Mouse (Mus musculus) hindbrain, embryonic 16.5 days (tissue): ENCODE data around the gene Sh3gl2. TPM values are rescaled to one million over a fixed set of nuclear protein-coding genes. Genes with fewer than 3 reads are reported as not detected.

Experiments used
- ATAC-seq: fragments of 200-750 bp; cut with Nextera tagmentation; 2 replicates; pipeline ENCODE4 v1.8.0; 2017; ENCODE audit warnings: moderate TSS enrichment, moderate library complexity
- H3K27ac ChIP-seq: fragments of 300-500 bp; sonication (generic); 2 replicates; pipeline ENCODE4 v1.5.1; 2014; ENCODE audit warnings: low read depth, mild to moderate bottlenecking, control low read depth, low read length, moderate library complexity
- H3K27me3 ChIP-seq: fragments of 300-500 bp; sonication (generic); replicated peaks from 2 replicates; pipeline ENCODE4 v1.6.1; 2014; ENCODE audit warnings: low read length; ENCODE audit not compliant: control insufficient read depth, insufficient read depth
- H3K36me3 ChIP-seq: fragments of 300-500 bp; sonication (generic); 2 replicates; pipeline ENCODE4 v1.6.1; 2014; ENCODE audit warnings: mild to moderate bottlenecking, low read length, moderate library complexity, mixed read lengths; ENCODE audit not compliant: control insufficient read depth, insufficient read depth
- H3K4me1 ChIP-seq: fragments of 300-500 bp; sonication (generic); 2 replicates; pipeline ENCODE4 v1.6.1; 2014; ENCODE audit warnings: low read depth, low read length; ENCODE audit not compliant: control insufficient read depth, insufficient read depth
- H3K4me2 ChIP-seq: fragments of 300-500 bp; sonication (generic); 2 replicates; pipeline ENCODE4 v1.6.1; 2014; ENCODE audit warnings: mild to moderate bottlenecking, low read length, control low read depth, moderate library complexity
- H3K4me3 ChIP-seq: fragments of 300-500 bp; sonication (generic); 2 replicates; pipeline ENCODE4 v1.5.1; 2014; ENCODE audit warnings: mild to moderate bottlenecking, low read length, control low read depth, moderate library complexity
- H3K9ac ChIP-seq: fragments of 300-500 bp; sonication (generic); 2 replicates; pipeline ENCODE4 v1.6.1; 2014; ENCODE audit warnings: low read depth, mild to moderate bottlenecking, control low read depth, low read length, moderate library complexity
- H3K9me3 ChIP-seq: fragments of 300-500 bp; sonication (generic); 2 replicates; pipeline ENCODE4 v1.6.1; 2014; ENCODE audit warnings: mild to moderate bottlenecking, low read length, moderate library complexity; ENCODE audit not compliant: control insufficient read depth
- WGBS: fragments of 180-500 bp; shearing (Covaris S2); extraction: QIAGEN DNeasy Blood & Tissue Kit; methylation state at CpG from one replicate; pipeline ENCODE4 v1.1.7; 2014; 5-methylcytosine and 5-hydroxymethylcytosine counted together
- polyA plus RNA-seq: library from polyadenylated mRNA; unstranded; fragments of >200 nt; fragmentation: Nextera tagmentation; extraction: Ambion mirVana; gene quantifications from 2 replicates; pipeline ENCODE4 v1.2.1, GENCODE M21; 2015

The Sh3gl2 gene
- polyA plus RNA-seq, 1 experiment from 2014 or later = 138 TPM

DNA sequence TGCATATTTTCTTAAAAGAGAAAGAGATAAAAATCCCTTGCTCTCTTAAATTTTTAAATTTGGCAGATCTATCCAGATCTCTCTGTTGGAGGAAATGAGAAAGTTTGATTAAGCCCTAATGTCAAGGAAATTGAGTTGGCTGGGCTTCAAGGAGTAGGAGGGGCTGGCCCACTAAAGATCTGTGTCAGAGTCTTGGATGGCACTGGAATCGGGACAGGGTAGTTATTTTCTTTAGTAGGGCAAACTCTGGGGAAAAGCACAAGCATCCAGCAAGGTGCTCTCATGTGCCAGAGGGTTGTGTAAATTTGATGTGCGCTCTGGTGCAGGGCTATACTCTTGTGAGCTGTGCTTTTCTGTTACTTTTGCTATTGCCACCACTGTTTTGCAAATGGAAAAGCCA lies 45.9 kb downstream of the Sh3gl2 start:
- Histone ChIP-seq H3K27ac (peak overlapping the region; percentile 57), H3K9ac (no peak overlapping the region), H3K4me3 (no peak overlapping the region), H3K4me2 (no peak overlapping the region), H3K36me3 (no peaks in the 10 kb centered on the region), H3K4me1 (peaks cover 6% of the 10 kb centered on the region; the same call in 1 of the 2 replicates), H3K9me3 (no peaks in the 10 kb centered on the region), H3K27me3 (no peaks in the 10 kb centered on the region)
- ATAC-seq = peak; percentile 63
- 38% methylated on average over 2 of the region's 2 CpGs for WGBS

DNA sequence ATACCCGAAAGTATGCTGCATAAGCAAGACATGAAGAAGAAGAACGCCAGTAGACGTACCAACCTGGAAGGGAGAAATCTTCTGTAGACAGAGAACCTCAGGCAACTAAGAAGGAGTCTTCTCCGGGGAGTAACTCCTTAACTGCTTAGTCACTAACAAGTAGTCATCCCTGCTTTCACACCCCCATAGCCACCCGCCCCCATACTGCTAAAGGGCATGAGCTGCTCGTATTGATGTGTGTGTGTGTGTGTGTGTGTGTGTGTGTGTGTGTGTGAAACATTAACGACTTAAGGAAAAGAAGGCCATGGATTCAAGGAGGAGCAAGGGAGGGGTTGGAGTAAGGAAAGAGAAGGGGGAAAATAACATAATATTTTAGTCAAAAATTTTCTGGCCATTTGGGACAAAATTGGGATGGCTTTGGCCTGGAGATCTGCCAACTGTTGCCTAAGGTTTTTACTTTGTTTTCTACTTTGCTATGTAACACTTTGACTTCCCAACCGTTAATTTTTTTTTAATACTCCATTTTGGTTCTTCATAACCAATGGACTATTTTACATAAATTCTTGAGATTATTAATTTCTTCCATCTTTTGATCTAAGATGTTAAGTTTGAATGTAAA lies 51.0 kb downstream of the Sh3gl2 start:
- Histone ChIP-seq H3K27ac (no peak overlapping the region), H3K4me3 (no peak overlapping the region), H3K4me1 (peaks cover 4% of the 10 kb centered on the region), H3K9me3 (no peaks in the 10 kb centered on the region), H3K9ac (no peak overlapping the region), H3K4me2 (no peak overlapping the region), H3K27me3 (no peaks in the 10 kb centered on the region), H3K36me3 (no peaks in the 10 kb centered on the region)
- WGBS = 84% methylated on average over 8 of the region's 8 CpGs
- ATAC-seq = no peak

DNA sequence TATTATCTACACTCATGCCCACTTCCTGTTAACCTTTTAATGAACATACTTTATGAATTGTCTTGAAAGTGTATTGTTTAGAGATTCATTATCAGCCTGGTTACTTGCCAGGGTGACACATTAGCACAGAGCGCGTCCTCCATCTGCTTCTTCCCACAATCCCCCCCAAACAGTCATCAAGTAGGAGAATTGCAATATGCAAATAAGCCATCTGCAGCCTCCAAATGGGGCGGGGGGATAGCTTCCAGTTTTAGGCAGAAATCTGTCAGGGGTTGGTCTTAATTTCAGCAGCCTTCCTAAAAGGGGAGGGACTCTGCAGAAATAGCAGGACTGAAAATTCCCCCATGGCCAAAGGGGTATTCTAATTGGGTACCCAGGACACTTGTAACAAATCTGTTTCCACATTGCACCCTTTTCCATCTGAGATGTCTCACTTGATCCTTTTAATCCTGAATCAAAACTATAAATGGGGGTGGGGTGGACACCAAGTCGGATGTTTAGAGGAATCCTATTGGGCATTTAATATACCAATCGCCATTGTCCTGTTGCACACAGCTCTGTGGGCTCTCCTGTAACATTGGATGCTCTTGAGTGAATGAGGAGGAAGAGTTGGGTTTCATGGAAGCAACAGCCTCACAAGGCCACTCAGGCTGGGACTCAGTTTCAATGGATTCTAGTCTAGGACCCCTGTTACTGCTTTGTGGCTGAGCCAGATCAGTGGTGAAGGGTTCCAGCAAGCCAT lies 51.7 kb downstream of the Sh3gl2 start:
- Histone ChIP-seq H3K4me1 (no peaks in the 10 kb centered on the region; the same call in 1 of the 2 replicates), H3K4me3 (no peak overlapping the region), H3K9me3 (no peaks in the 10 kb centered on the region), H3K27ac (peak overlapping the region; percentile 52), H3K36me3 (no peaks in the 10 kb centered on the region), H3K4me2 (no peak overlapping the region), H3K9ac (no peak overlapping the region), H3K27me3 (no peaks in the 10 kb centered on the region)
- WGBS = 42% methylated on average over 5 of the region's 5 CpGs
- peak; percentile 75 for ATAC-seq

DNA sequence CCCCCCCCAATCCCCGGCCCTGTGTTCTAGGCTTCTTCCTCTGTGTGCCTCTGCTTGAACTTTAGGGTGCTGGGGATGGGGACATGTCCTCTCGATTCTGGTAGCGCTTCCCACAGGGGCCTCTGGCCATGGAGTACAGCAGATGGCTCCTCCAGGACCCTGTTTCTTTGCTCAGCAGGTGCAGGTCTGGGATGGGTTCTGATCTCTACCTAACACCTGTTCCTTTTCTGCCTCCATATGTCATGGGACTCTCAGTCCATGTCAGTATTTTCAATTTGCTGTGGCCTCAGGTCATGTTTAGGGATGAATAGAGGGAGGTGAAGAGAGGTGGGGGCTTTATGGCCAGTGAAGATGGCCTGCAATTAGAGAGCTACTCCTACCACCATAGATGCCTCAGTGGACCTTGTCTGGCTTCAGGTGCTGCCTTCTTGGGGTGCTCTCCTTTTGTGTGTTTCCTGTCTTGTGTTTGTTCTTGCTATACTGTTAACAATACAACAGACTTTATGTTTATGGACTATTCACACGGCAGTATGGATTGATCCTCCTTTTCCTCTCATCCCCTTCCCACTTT lies 52.9 kb downstream of the Sh3gl2 start:
- H3K4me2 ChIP-seq = no peak overlapping the region
- WGBS = 58% methylated on average over 3 of the region's 4 CpGs
- no peaks in the 10 kb centered on the region for H3K9me3 ChIP-seq
- no peaks in the 10 kb centered on the region for H3K36me3 ChIP-seq
- peaks cover 5% of the 10 kb centered on the region for H3K4me1 ChIP-seq
- no peak overlapping the region for H3K27ac ChIP-seq
- H3K9ac ChIP-seq = no peak overlapping the region
- no peak overlapping the region for H3K4me3 ChIP-seq
- no peaks in the 10 kb centered on the region for H3K27me3 ChIP-seq
- peak; percentile 34; the same call in 1 of the 2 replicates for ATAC-seq

DNA sequence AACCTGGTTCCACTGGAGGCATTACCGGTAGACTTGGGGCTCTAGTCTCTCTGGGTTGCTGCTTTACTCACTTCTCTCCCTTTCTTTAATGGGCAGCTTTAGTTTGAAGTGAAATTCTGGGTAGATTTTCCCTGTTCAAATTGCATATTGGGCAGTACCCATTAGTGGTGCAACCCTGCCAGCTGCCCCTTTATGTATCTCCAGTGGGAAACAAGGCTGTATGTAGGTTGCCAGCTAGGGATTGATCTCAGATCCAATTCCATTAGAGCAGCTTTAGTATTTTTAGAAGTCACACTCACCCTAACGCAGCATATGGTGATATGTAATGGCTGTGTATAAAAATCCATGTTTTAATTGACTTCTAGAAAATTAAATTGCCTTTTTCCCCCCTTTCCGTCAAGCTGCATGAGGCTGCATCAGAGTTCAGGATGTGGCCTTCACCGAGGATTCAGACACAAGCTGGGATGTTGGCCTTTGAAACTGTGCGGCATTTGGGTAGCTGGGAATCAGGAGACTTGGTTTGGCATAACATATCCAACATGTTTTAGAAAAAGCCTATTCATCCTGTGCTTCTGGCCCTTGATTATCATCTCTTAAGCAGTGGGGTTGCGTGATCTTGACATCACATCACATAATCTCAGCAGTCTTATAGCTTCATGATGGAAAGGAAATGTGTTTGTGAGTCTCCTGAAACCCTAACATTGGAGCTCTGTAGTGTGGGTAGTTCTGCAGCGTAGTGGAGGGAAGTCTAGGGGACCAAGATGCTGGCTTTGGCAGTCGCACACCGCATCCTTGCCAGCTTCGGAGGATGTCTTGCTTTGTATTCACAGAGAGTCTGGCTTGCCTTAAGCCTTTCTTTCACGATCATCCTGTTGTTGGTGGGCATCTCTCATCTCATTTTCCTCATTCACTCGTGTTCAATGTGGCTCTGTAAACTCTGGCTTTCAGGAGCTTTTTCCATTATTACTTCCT lies 56.0 kb downstream of the Sh3gl2 start:
- Histone ChIP-seq H3K9me3 (no peaks in the 10 kb centered on the region), H3K4me2 (no peak overlapping the region), H3K9ac (no peak overlapping the region), H3K4me1 (peaks cover 5% of the 10 kb centered on the region), H3K4me3 (no peak overlapping the region), H3K27ac (peak overlapping the region; percentile 71), H3K36me3 (no peaks in the 10 kb centered on the region), H3K27me3 (no peaks in the 10 kb centered on the region)
- ATAC-seq = peak; percentile 80
- 66% methylated on average over 12 of the region's 12 CpGs for WGBS

DNA sequence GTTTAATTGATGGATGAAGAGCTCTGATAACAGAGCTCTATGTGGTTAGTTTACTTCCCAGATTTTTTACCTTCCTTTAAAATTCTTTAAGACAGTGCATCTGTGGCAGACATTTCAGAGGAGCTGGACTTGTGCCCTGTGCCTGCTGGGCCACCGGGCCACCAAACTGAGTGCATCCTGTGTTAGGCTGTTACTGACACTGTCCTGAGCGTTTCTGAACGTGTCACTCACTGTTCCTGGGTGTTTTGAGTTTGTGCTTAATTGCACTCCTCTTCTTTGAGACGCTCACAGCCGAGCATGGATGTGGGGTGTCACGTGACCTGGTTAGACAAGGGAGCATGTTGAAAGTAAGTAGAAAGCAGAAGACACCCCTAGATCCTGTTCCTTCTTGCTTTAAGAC lies 57.2 kb downstream of the Sh3gl2 start:
- Histone ChIP-seq H3K9ac (no peak overlapping the region), H3K27ac (peak overlapping the region; percentile 74), H3K4me2 (no peak overlapping the region), H3K9me3 (no peaks in the 10 kb centered on the region), H3K36me3 (no peaks in the 10 kb centered on the region), H3K27me3 (no peaks in the 10 kb centered on the region), H3K4me1 (peaks cover 5% of the 10 kb centered on the region), H3K4me3 (no peak overlapping the region)
- 41% methylated on average over 6 of the region's 6 CpGs for WGBS
- peak; percentile 15; the same call in 1 of the 2 replicates for ATAC-seq

DNA sequence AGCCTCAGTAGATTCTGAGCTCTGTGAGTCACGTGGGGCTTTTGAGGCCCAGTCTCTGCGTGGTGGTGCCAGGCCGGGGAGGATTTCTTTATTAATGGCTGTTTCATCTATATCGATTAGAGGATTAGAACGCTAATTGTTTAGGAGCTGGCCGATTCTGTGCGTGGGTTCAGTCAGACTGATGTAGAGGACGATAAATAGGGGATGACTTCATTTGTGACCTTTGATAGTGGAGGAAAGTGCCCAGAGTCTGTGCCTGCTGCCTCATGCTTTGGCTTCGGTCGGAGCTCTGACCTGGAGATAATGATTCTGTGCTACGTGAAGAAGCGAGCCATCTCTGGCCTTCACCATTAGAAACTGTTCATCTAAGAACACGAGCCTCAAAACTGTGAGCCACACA lies 57.7 kb downstream of the Sh3gl2 start:
- 80% methylated on average over 13 of the region's 13 CpGs for WGBS
- Histone ChIP-seq H3K4me2 (no peak overlapping the region), H3K27me3 (no peaks in the 10 kb centered on the region), H3K9me3 (no peaks in the 10 kb centered on the region), H3K4me3 (no peak overlapping the region), H3K27ac (peak overlapping the region; percentile 74), H3K9ac (no peak overlapping the region), H3K36me3 (no peaks in the 10 kb centered on the region), H3K4me1 (peaks cover 5% of the 10 kb centered on the region)
- no peak for ATAC-seq

DNA sequence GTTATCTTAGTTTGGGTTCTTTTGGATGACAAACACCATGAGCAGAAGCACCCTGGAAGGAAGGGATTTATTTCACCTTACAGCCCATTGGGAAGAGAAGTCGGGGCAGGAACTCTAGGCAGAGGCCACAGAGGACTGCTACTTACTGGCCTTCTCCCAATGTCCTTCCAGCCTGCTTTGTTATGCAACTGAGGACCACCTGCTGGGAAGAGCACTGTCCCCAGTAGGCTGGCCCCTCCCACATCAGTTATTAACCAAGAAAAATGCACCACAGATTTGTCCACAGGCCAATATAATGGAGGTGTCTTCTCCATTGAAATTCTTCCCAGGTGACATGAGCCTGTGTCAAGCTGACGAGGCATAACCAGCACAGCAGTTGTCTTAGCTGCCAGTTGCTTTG lies 62.5 kb downstream of the Sh3gl2 start:
- H3K9ac ChIP-seq = no peak overlapping the region
- no peaks in the 10 kb centered on the region for H3K27me3 ChIP-seq
- no peak overlapping the region for H3K4me3 ChIP-seq
- no peak for ATAC-seq
- H3K9me3 ChIP-seq = no peaks in the 10 kb centered on the region
- H3K36me3 ChIP-seq = no peaks in the 10 kb centered on the region
- H3K4me2 ChIP-seq = no peak overlapping the region
- 63% methylated on average over 2 of the region's 2 CpGs for WGBS
- peaks cover 4% of the 10 kb centered on the region for H3K4me1 ChIP-seq
- no peak overlapping the region for H3K27ac ChIP-seq
